In genomic region chr8:126075400-126075799, GRCm38 (mm10) we compare ENCODE assay signal across 8 mouse cellular contexts.
DNase-seq lines count a peak whose midpoint lies in the region; ATAC-seq and TF ChIP-seq lines count a peak whose summit lies in the region.

No protein-coding gene starts in this region.

- DNase-seq in CD8-positive naive resting alpha-beta T cell, adult 2 months (ENCODE audit: low read depth in 2 of 2, low spot score in 2 of 2) = peak; percentile 6 to 31
- DNase-seq in Muller cell, postnatal 12 days (ENCODE audit: inconsistent ontology term) = peak; percentile 46
- peak; percentile 90 for DNase-seq in cerebellum, adult 8-10 months
- DNase-seq in gastrocnemius, adult 2 months = peak; percentile 73
- DNase-seq in layer of hippocampus, adult 9-11 months = peak; percentile 48
- peak; percentile 25 for DNase-seq in spleen, adult 12 weeks (ENCODE audit: low spot score)

- ATAC-seq in megakaryocyte, adult 5-6 weeks (ENCODE audit: poor library complexity, severe bottlenecking) = peak; percentile 82
- ATAC-seq in inflammation-experienced regulatory T-cells, adult 6 months = no peak

- intact Hi-C loops in gastrocnemius, adult 2 months (cut with DNase I) = no loop called here

- TF ChIP-seq CTCF in gastrocnemius, adult 2 months (IDR thresholded peaks at IDR 0.05) = peak; percentile 83

- H3K4me3 ChIP-seq in gastrocnemius, adult 2 months = no peak overlapping the region

- H3K27ac ChIP-seq in gastrocnemius, adult 2 months = no peak overlapping the region

Comparison
In these comparisons a context has a peak if more than half of its experiments do, and no peak if none do; other contexts are left out.
1. DNase-seq: peak in every context shown above with its lines; median percentile 90 in cerebellum, adult 8-10 months; 73 in gastrocnemius, adult 2 months; 48 in layer of hippocampus, adult 9-11 months; 46 in Muller cell, postnatal 12 days; 25 in spleen, adult 12 weeks; 18 in CD8-positive naive resting alpha-beta T cell, adult 2 months.